Mouse (Mus musculus): Measurements from ENCODE around the gene Mpp4. TPM values are rescaled to one million over a fixed set of nuclear protein-coding genes. Genes with fewer than 3 reads are reported as not detected.

The Mpp4 gene
- 0.10 TPM for polyA plus RNA-seq (2017; shearing (Covaris generic))

GRCm38 (mm10) chr1:59163030-59163461, at the start of gene Mpp4:
Gene Mpp4, minus strand, starts transcription at chr1:59163389.

GRCm38 (mm10) chr1:59119720-59120457, 43.3 kb downstream of the Mpp4 start, which contains the start of gene Tmem237:
Gene Tmem237, minus strand, starts transcription at chr1:59120408.

GRCm38 (mm10) chr1:59094705-59095104, 68.5 kb downstream of the Mpp4 start, which contains the start of gene C2cd6:
Gene C2cd6, minus strand, starts transcription at chr1:59094900.

Other genes starting within 250 kb of the Mpp4 start
- gene Trak2, start 190.0 kb downstream of the Mpp4 start, polyA plus RNA-seq (2017; shearing (Covaris generic)) = 30.0 TPM
- gene Stradb, start 189.9 kb downstream of the Mpp4 start, polyA plus RNA-seq (2017; shearing (Covaris generic)) = 27.3 TPM
- gene C2cd6, start 68.5 kb downstream of the Mpp4 start, polyA plus RNA-seq (2017; shearing (Covaris generic)) = 0.11 TPM
- gene Tmem237, start 43.0 kb downstream of the Mpp4 start, polyA plus RNA-seq (2017; shearing (Covaris generic)) = 8.9 TPM
- 8.6 TPM for gene Als2, start 73.8 kb upstream of the Mpp4 start, polyA plus RNA-seq (2017; shearing (Covaris generic))
- not detected for gene Cdk15, start 93.5 kb upstream of the Mpp4 start, polyA plus RNA-seq (2017; shearing (Covaris generic))